In genomic region chr13:48617774-48618173, GRCm38 (mm10) we compare ENCODE assay signal across 27 mouse cellular contexts. TPM values are rescaled to one million over a fixed set of nuclear protein-coding genes. Genes with fewer than 3 reads are reported as not detected.
DNase-seq lines count a peak whose midpoint lies in the region; ATAC-seq and TF ChIP-seq lines count a peak whose summit lies in the region.
"Had no signal": no experiment of that assay in that cellular context is flagged by ENCODE, and none has a peak within 500 bp of the region (broad histone marks: within the 10 kb centered on the region; RNA-seq: fewer than 3 reads in every experiment).

No protein-coding gene starts in this region.

- H3K4me1 ChIP-seq in hindbrain, embryonic 14.5 days (replicated peaks; ENCODE audit: control insufficient read depth, insufficient read depth, low read length) = 0 out of 2 replicates have a peak, but pooled peaks cover 5% of the 10 kb centered on the region
- no peaks in the 10 kb centered on the region for H3K4me1 ChIP-seq in hindbrain, embryonic 11.5 days (replicated peaks; ENCODE audit: control insufficient read depth, insufficient read depth, low read length)
- H3K4me1 ChIP-seq in embryonic facial prominence, embryonic 13.5 days = peaks cover 22% of the 10 kb centered on the region
- no peaks in the 10 kb centered on the region for H3K4me1 ChIP-seq in kidney, postnatal 0 days (replicated peaks; ENCODE audit: insufficient read depth, low read length)
- H3K4me1 ChIP-seq: forebrain, embryonic 10.5 days had no signal

- intact Hi-C loops in heart, postnatal 10 days (cut with DNase I) = no loop called here
- intact Hi-C loops in left cerebral cortex, adult 2 months (cut with DNase I) = no loop called here

- no peak overlapping the region for H3K9ac ChIP-seq in hindbrain, embryonic 14.5 days
- H3K9ac ChIP-seq in hindbrain, embryonic 11.5 days (ENCODE audit: low read depth, low read length) = no peak overlapping the region
- no peak overlapping the region for H3K9ac ChIP-seq in embryonic facial prominence, embryonic 13.5 days
- no peak overlapping the region for H3K9ac ChIP-seq in kidney, postnatal 0 days (ENCODE audit: low read depth, low read length)
- H3K9ac ChIP-seq: embryonic facial prominence, embryonic 15.5 days; hindbrain, embryonic 12.5 days had no signal

- peak overlapping the region; percentile 38; the same call in 1 of the 2 replicates for H3K27ac ChIP-seq in hindbrain, embryonic 14.5 days
- H3K27ac ChIP-seq in hindbrain, embryonic 11.5 days (ENCODE audit: low read depth, low read length) = no peak overlapping the region
- H3K27ac ChIP-seq in embryonic facial prominence, embryonic 13.5 days = peak overlapping the region; percentile 60
- H3K27ac ChIP-seq in kidney, postnatal 0 days = peak overlapping the region; percentile 65
- no peak overlapping the region for H3K27ac ChIP-seq in left cerebral cortex, adult 2 months
- H3K27ac ChIP-seq: forebrain, embryonic 10.5 days; heart, adult 2 months; hindbrain, embryonic 12.5 days had no signal

- no peak overlapping the region for H3K4me2 ChIP-seq in hindbrain, embryonic 14.5 days (replicated peaks)
- no peak overlapping the region for H3K4me2 ChIP-seq in hindbrain, embryonic 11.5 days (replicated peaks; ENCODE audit: low read depth, low read length)
- H3K4me2 ChIP-seq in embryonic facial prominence, embryonic 13.5 days = no peak overlapping the region
- no peak overlapping the region for H3K4me2 ChIP-seq in kidney, postnatal 0 days (ENCODE audit: low read length)
- H3K4me2 ChIP-seq: embryonic facial prominence, embryonic 15.5 days; heart, embryonic 11.5 days; hindbrain, embryonic 12.5 days had no signal

- TF ChIP-seq CTCF in kidney, postnatal 0 days (IDR thresholded peaks at IDR 0.05; ENCODE audit: low read depth) = no peak
- no peak for TF ChIP-seq CTCF in left cerebral cortex, adult 2 months (IDR thresholded peaks at IDR 0.05)

- ATAC-seq in hindbrain, embryonic 14.5 days (ENCODE audit: low FRiP score) = no peak
- no peak for ATAC-seq in hindbrain, embryonic 11.5 days (ENCODE audit: low FRiP score)
- ATAC-seq in embryonic facial prominence, embryonic 13.5 days (ENCODE audit: insufficient number of reproducible peaks, insufficient read depth, low FRiP score, low TSS enrichment, low read depth) = no peak
- ATAC-seq in kidney, postnatal 0 days (replicated peaks; ENCODE audit: low FRiP score, low read depth) = no peak
- ATAC-seq: activated CD4-positive, CD25-positive, alpha-beta regulatory T cell, adult 4 months; forebrain, embryonic 14.5 days; Patski had no signal

- H3K4me3 ChIP-seq in hindbrain, embryonic 14.5 days (replicated peaks; ENCODE audit: low read length) = no peak overlapping the region
- no peak overlapping the region for H3K4me3 ChIP-seq in hindbrain, embryonic 11.5 days (ENCODE audit: low read depth, low read length)
- no peak overlapping the region for H3K4me3 ChIP-seq in embryonic facial prominence, embryonic 13.5 days
- no peak overlapping the region for H3K4me3 ChIP-seq in kidney, postnatal 0 days (replicated peaks; ENCODE audit: low read depth, low read length)
- H3K4me3 ChIP-seq in left cerebral cortex, adult 2 months = no peak overlapping the region
- H3K4me3 ChIP-seq: embryonic facial prominence, embryonic 15.5 days; erythroblast, embryonic 14.5 days; forebrain, embryonic 10.5 days; heart, adult 2 months; hindbrain, embryonic 12.5 days had no signal

- no peaks in the 10 kb centered on the region for H3K36me3 ChIP-seq in hindbrain, embryonic 14.5 days (replicated peaks; ENCODE audit: control insufficient read depth, insufficient read depth)
- H3K36me3 ChIP-seq in hindbrain, embryonic 11.5 days (ENCODE audit: control insufficient read depth, insufficient read depth, low read length) = no peaks in the 10 kb centered on the region
- H3K36me3 ChIP-seq in embryonic facial prominence, embryonic 13.5 days = peaks cover 10% of the 10 kb centered on the region
- H3K36me3 ChIP-seq in kidney, postnatal 0 days (ENCODE audit: insufficient read depth, low read length) = no peaks in the 10 kb centered on the region

- H3K27me3 ChIP-seq in hindbrain, embryonic 14.5 days (ENCODE audit: control insufficient read depth, insufficient read depth, low read length) = no peaks in the 10 kb centered on the region
- H3K27me3 ChIP-seq in hindbrain, embryonic 11.5 days (ENCODE audit: control insufficient read depth, insufficient read depth, low read length) = no peaks in the 10 kb centered on the region
- no peaks in the 10 kb centered on the region for H3K27me3 ChIP-seq in embryonic facial prominence, embryonic 13.5 days
- H3K27me3 ChIP-seq in kidney, postnatal 0 days (ENCODE audit: insufficient read depth, low read length) = no peaks in the 10 kb centered on the region
- H3K27me3 ChIP-seq: CH12.LX; embryonic facial prominence, embryonic 15.5 days; Patski had no signal

- DNase-seq in hindbrain, embryonic 14.5 days (ENCODE audit: low spot score) = no peak
- no peak for DNase-seq in hindbrain, embryonic 11.5 days (ENCODE audit: low spot score)
- peak; percentile 21 to 49 for DNase-seq in kidney, adult 8-10 months
- no peak for DNase-seq in kidney, postnatal 10 days
- no peak for DNase-seq in kidney, postnatal 0 days (ENCODE audit: low spot score)
- DNase-seq in heart, postnatal 10 days = no peak
- DNase-seq in left cerebral cortex, adult 2 months (ENCODE audit: extremely low spot score in 1 of 2, low spot score in 2 of 2) = no peak
- DNase-seq: adrenal gland, postnatal 14 days; cerebellum, adult 11-12 months; cerebellum, adult 9-10 months; cerebellum, postnatal 25 days; gastrocnemius, postnatal 36 days; heart, adult 2 months; heart, postnatal 36 days had no signal

- peaks cover 5% of the 10 kb centered on the region; the same call in 1 of the 2 replicates for H3K9me3 ChIP-seq in hindbrain, embryonic 14.5 days (ENCODE audit: control insufficient read depth, low read length)
- H3K9me3 ChIP-seq in hindbrain, embryonic 11.5 days (ENCODE audit: control insufficient read depth, low read length) = no peaks in the 10 kb centered on the region
- peaks cover 13% of the 10 kb centered on the region for H3K9me3 ChIP-seq in embryonic facial prominence, embryonic 13.5 days
- H3K9me3 ChIP-seq in kidney, postnatal 0 days (replicated peaks; ENCODE audit: low read length) = peaks cover 10% of the 10 kb centered on the region

RNA-seq across cellular contexts. Expression of gene Ptpdc1, which starts 7.7 kb away (rescaled TPM):
- 21.6 and 21.7 TPM in 2 replicates for polyA plus RNA-seq in hindbrain, embryonic 14.5 days (2014; fragmentation: Nextera tagmentation; extraction: Ambion mirVana)
- polyA plus RNA-seq in hindbrain, embryonic 11.5 days (2014; fragmentation: Nextera tagmentation; extraction: Ambion mirVana) = 12.2 and 12.5 TPM in 2 replicates
- polyA plus RNA-seq in embryonic facial prominence, embryonic 13.5 days (2015; fragmentation: Nextera tagmentation; extraction: Ambion mirVana) = 21.2 and 27.2 TPM in 2 replicates
- polyA plus RNA-seq in kidney, postnatal 0 days (2015; fragmentation: Nextera tagmentation; extraction: Ambion mirVana) = 9.9 and 10.7 TPM in 2 replicates
- total RNA-seq in heart, postnatal 10 days (2021) = 1 to 10 TPM; 8.4 TPM
- 10 to 100 TPM; 22.9 to 28.5 TPM for total RNA-seq in left cerebral cortex, adult 2 months (2021)
- total RNA-seq: CH12.LX had no signal
- polyA plus RNA-seq: erythroblast, embryonic 14.5 days had no signal

RNA-seq across cellular contexts. Expression of gene Barx1, which starts 45.0 kb away (rescaled TPM):
- not detected in 2 replicates for polyA plus RNA-seq in hindbrain, embryonic 14.5 days (2014; fragmentation: Nextera tagmentation; extraction: Ambion mirVana)
- 0.83 and 1.3 TPM in 2 replicates for polyA plus RNA-seq in hindbrain, embryonic 11.5 days (2014; fragmentation: Nextera tagmentation; extraction: Ambion mirVana)
- polyA plus RNA-seq in embryonic facial prominence, embryonic 13.5 days (2015; fragmentation: Nextera tagmentation; extraction: Ambion mirVana) = 14.5 and 15.1 TPM in 2 replicates
- polyA plus RNA-seq in kidney, postnatal 0 days (2015; fragmentation: Nextera tagmentation; extraction: Ambion mirVana) = not detected in 2 replicates
- total RNA-seq in heart, postnatal 10 days (2021) = not detected
- total RNA-seq in left cerebral cortex, adult 2 months (2021) = not detected
- total RNA-seq: adrenal gland, adult 18-20 months; adrenal gland, postnatal 14 days; CH12.LX; gastrocnemius, adult 8-10 months; gastrocnemius, postnatal 36 days; heart, adult 2 months; heart, postnatal 36 days had no signal
- polyA plus RNA-seq: activated CD4-positive, CD25-positive, alpha-beta regulatory T cell, adult 4 months; cortical plate, adult 2 months; erythroblast, embryonic 14.5 days; forebrain, embryonic 14.5 days; Patski had no signal

Comparison
In these comparisons a context has a peak if more than half of its experiments do, and no peak if none do; other contexts are left out.
1. DNase-seq: peak in kidney, adult 8-10 months (2 of 2); none in hindbrain, embryonic 14.5 days (single experiment), hindbrain, embryonic 11.5 days (single experiment), kidney, postnatal 10 days (single experiment), kidney, postnatal 0 days (single experiment), heart, postnatal 10 days (0 of 2) and left cerebral cortex, adult 2 months (0 of 2).
2. H3K27ac ChIP-seq: peak in hindbrain, embryonic 14.5 days (single experiment), embryonic facial prominence, embryonic 13.5 days (single experiment) and kidney, postnatal 0 days (single experiment); none in hindbrain, embryonic 11.5 days (single experiment) and left cerebral cortex, adult 2 months (single experiment).